Mouse (Mus musculus): ENCODE results near the gene Epha1.

The Epha1 gene

DNA sequence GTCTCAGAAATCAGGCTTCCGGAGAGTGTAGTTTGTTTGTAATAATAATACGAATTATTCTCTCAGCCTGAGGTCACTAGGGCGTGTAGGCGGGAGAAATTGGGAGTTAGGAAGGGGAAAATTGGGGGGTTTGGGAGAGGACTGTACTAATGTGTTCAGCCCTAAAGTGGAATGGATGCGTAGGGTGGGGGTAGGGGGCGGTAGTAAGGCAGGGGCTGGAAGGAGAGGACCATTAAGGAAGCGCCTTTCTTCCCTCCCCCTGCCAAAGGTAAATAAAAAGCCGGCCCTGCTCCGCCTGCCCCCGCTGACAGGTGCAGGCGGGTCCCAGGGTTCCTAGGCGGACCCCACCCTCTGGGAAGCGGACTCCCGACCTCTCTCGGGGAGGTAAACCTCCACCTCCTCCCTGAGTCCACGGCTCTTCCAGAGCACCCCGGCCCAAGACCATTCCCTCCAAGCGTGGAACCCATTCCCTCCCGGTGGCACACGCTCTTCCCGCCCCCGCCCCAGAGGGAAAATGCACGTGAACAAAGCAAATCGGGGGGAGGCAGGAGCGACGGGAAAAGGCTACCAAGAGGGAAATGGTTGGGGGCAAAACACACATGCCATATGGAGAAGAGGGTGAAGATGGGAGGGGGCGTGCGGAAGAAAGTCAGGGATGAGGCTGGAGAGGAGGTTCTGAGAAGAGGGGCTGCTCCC lies 49.5 kb downstream of the Epha1 start:
- DNase-seq, result peak; percentile 20

DNA sequence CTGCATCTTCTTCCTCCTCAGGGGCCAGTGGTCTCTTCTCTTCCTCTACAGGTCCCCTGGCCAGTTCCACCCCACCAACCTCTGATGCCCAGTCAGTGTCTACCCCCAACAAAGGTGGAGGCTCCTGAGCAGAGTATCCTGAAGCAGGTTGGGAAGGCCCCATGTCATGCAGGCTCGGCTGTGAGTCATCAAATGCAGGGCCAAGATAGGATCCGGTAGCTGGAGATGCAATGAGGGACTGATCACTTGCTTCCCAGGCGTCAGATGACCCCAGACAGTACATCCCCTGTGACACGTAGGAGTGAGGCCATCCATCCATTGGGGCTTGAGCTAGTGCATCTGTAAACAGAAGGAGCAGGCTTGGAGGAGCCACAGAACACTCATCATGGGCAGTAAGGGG lies 54.8 kb downstream of the Epha1 start:
- no peak for DNase-seq

DNA sequence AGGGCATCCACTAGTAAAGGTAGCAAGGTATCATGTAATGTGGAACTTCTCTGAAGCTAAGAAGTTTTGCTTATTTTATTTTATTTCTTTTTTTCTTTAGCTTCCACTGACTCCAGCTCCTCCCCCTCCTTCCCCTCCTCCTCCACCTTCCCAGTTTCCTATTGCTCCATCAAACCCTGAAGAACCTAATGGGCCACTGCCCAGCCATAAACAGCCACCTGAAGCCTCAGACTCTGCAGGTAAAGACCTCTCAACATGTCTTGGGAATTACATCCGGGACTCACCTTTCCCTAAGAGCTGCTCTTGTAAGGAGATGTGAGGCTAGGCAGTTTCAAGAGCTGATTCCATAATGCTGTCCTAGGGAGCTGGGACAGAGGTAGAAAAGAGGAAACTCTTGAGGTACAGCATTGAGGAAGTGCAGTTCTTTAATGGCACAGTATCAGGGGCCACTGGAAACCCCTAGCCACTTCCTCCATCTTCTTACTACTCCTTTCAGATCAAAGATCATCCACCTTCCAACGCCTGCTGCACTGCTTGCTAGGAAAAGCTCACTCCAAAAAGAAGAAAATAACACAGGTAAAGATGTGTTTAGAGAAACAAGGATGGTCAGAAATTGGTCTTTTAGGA lies 62.5 kb downstream of the Epha1 start:
- no peak for DNase-seq

DNA sequence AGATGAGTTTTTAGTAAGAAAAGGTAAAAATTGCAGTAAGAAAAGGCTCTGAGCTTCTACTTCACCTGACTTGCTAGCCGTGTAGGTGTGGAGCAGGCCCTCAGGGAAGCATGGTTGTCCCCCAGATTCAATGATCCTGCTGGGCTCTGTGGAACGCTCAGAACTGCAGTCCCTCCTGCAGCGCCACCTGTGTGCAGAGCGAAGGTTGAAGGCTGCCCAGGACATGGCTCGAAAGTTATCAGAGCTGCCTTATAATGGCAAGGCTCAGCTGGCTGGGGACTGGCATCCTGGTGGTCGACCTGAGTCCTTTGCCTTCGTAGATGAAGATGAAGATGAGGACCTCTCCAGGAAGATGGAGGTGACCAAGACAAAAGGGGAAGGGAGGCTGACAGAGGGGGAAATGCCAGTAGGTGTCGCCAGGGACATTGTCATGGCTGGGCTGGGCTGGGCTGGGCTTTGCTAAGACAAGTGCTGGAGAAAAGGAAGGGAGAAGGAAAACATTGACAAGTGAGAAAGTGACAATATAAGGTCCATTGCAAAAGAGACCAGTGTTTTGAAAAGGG lies 63.2 kb downstream of the Epha1 start:
- peak; percentile 26 for DNase-seq
